8 mouse cellular contexts compared by ENCODE assay signal in the genomic region with DNA sequence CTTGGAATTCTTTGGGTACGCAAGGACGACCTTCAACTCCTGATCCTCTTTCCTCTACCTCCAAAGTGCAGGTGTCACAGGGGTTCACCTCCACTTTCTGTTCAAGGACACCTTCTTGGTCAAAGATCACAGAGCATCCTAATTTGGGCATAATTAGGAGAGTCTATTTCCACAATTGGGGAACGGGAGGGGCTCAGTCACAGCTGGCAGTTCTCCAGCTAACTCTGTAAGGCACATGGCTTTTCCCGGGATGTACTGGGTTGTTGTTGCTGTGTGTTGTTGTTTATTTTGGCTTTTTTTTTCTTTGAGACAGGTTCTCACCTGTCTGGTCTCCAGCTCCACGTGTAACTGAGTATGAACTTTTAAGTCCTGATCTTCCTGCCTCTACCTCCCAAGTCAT. TPM values are rescaled to one million over a fixed set of nuclear protein-coding genes. Genes with fewer than 3 reads are reported as not detected.
DNase-seq lines count a peak whose midpoint lies in the region; ATAC-seq and TF ChIP-seq lines count a peak whose summit lies in the region.

No protein-coding gene starts in this region.

- no peaks in the 10 kb centered on the region for H3K4me1 ChIP-seq in ES-Bruce4 (ENCODE audit: control insufficient read depth, insufficient read depth, low read length)
- H3K4me1 ChIP-seq in hindbrain, embryonic 10.5 days (replicated peaks): peaks cover 10% of the 10 kb centered on the region
- H3K4me1 ChIP-seq in liver, embryonic 14.5 days (replicated peaks; ENCODE audit: control insufficient read depth in 2 of 2, insufficient read depth in 2 of 2, low read length in 1 of 2): no peaks in the 10 kb centered on the region

- no peak for TF ChIP-seq POLR2A in ES-Bruce4 (IDR thresholded peaks at IDR 0.05; ENCODE audit: insufficient read depth, low read length)

- no peak for ATAC-seq in cerebellum, adult (ENCODE audit: insufficient number of reproducible peaks, low FRiP score, low TSS enrichment)
- ATAC-seq in liver, embryonic 14.5 days (ENCODE audit: insufficient read depth): no peak

- no peaks in the 10 kb centered on the region for H3K9me3 ChIP-seq in ES-Bruce4 (replicated peaks; ENCODE audit: control insufficient read depth, insufficient read depth, low read length, poor library complexity, severe bottlenecking)
- H3K9me3 ChIP-seq in hindbrain, embryonic 10.5 days: no peaks in the 10 kb centered on the region
- no peaks in the 10 kb centered on the region for H3K9me3 ChIP-seq in liver, embryonic 14.5 days (ENCODE audit: control insufficient read depth, low read length)

- TF ChIP-seq CTCF in ES-Bruce4 (IDR thresholded peaks at IDR 0.05; ENCODE audit: low read depth, low read length): no peak
- no peak for TF ChIP-seq CTCF in liver, embryonic 14.5 days (IDR thresholded peaks at IDR 0.05; ENCODE audit: low read depth)

- peak overlapping the region; percentile 77 for H3K4me2 ChIP-seq in liver, embryonic 14.5 days (ENCODE audit: low read depth)

- H3K27me3 ChIP-seq in ES-Bruce4 (ENCODE audit: control insufficient read depth, insufficient read depth, low read length, poor library complexity, severe bottlenecking): no peaks in the 10 kb centered on the region
- H3K27me3 ChIP-seq in hindbrain, embryonic 10.5 days (ENCODE audit: insufficient read depth, poor library complexity, severe bottlenecking): peaks cover 36% of the 10 kb centered on the region
- H3K27me3 ChIP-seq in liver, embryonic 14.5 days (ENCODE audit: control insufficient read depth, insufficient read depth, low read length): peaks cover 12% of the 10 kb centered on the region

- no peak overlapping the region for H3K27ac ChIP-seq in ES-Bruce4 (ENCODE audit: insufficient read depth, low read length)
- H3K27ac ChIP-seq in hindbrain, embryonic 10.5 days: peak overlapping the region; percentile 73; the same call in 1 of the 2 replicates
- H3K27ac ChIP-seq in liver, embryonic 14.5 days: no peak overlapping the region

- 46% methylated on average over 5 of the region's 5 CpGs for WGBS in hindbrain, embryonic 10.5 days
- 53% methylated on average over 5 of the region's 5 CpGs for WGBS in liver, embryonic 14.5 days (ENCODE audit: insufficient replicate concordance)

- peak overlapping the region; percentile 67 for H3K4me3 ChIP-seq in ES-Bruce4 (ENCODE audit: low read depth, low read length)
- peak overlapping the region; percentile 66 for H3K4me3 ChIP-seq in hindbrain, embryonic 10.5 days
- H3K4me3 ChIP-seq in liver, embryonic 14.5 days (ENCODE audit: insufficient read depth in 1 of 2, low read depth in 2 of 2, low read length in 2 of 2): peak overlapping the region; percentile 30 to 52; a peak in 2 of 4 replicates

- no peaks in the 10 kb centered on the region for H3K36me3 ChIP-seq in ES-Bruce4 (ENCODE audit: control insufficient read depth, insufficient read depth, low read length, poor library complexity, severe bottlenecking)
- no peaks in the 10 kb centered on the region for H3K36me3 ChIP-seq in hindbrain, embryonic 10.5 days
- no peaks in the 10 kb centered on the region for H3K36me3 ChIP-seq in liver, embryonic 14.5 days (replicated peaks; ENCODE audit: control insufficient read depth, insufficient read depth, low read depth)

- H3K9ac ChIP-seq in ES-Bruce4 (ENCODE audit: low read depth, poor library complexity, severe bottlenecking): peak overlapping the region; percentile 31
- no peak overlapping the region for H3K9ac ChIP-seq in liver, embryonic 14.5 days (replicated peaks)

- TF ChIP-seq EP300 in ES-Bruce4 (IDR thresholded peaks at IDR 0.05; ENCODE audit: insufficient read depth, low read depth, low read length): no peak
- TF ChIP-seq EP300 in liver, embryonic 14.5 days (IDR thresholded peaks at IDR 0.05; ENCODE audit: low read depth): no peak

- DNase-seq in cerebellum, adult 11-12 months: peak; percentile 35
- no peak for DNase-seq in hindbrain, embryonic 10.5 days (ENCODE audit: low spot score)
- no peak for DNase-seq in liver, embryonic 14.5 days (ENCODE audit: low read depth in 3 of 3, low spot score in 3 of 3)
- DNase-seq in thymus, postnatal 0 days (ENCODE audit: low spot score): no peak
- DNase-seq in urinary bladder, postnatal 25 days (ENCODE audit: low spot score): no peak
- no peak for DNase-seq in thymus, postnatal 14 days

RNA-seq across cellular contexts. Expression of a gene that starts 0.5 kb away (rescaled TPM):
- 2.7 and 3.3 TPM in 2 replicates for polyA plus RNA-seq in ES-Bruce4 (2011; ENCODE audit: insufficient read depth, insufficient read length, low read depth, missing spikeins)
- 0.95 and 1.2 TPM in 2 replicates for polyA plus RNA-seq in hindbrain, embryonic 10.5 days (2016; fragmentation: Nextera tagmentation; extraction: Ambion mirVana)
- polyA plus RNA-seq in liver, embryonic 14.5 days (2012; rRNA removed): 0.55 and 0.56 TPM in 2 replicates
- polyA plus RNA-seq in liver, embryonic 14.5 days (2014; fragmentation: Nextera tagmentation; extraction: Ambion mirVana): 0.52 and 0.64 TPM in 2 replicates
- 3.4 and 3.8 TPM in 2 replicates for polyA plus RNA-seq in thymus, postnatal 0 days (2015; fragmentation: Nextera tagmentation; extraction: Ambion mirVana)

RNA-seq across cellular contexts. Expression of a gene that starts 6.6 kb away (rescaled TPM):
- polyA plus RNA-seq in ES-Bruce4 (2011; ENCODE audit: insufficient read depth, insufficient read length, low read depth, missing spikeins): 4.8 and 5.7 TPM in 2 replicates
- polyA plus RNA-seq in hindbrain, embryonic 10.5 days (2016; fragmentation: Nextera tagmentation; extraction: Ambion mirVana): 20.1 and 28.7 TPM in 2 replicates
- 4.5 and 4.7 TPM in 2 replicates for polyA plus RNA-seq in liver, embryonic 14.5 days (2012; rRNA removed)
- polyA plus RNA-seq in liver, embryonic 14.5 days (2014; fragmentation: Nextera tagmentation; extraction: Ambion mirVana): 8.0 and 9.3 TPM in 2 replicates
- polyA plus RNA-seq in thymus, postnatal 0 days (2015; fragmentation: Nextera tagmentation; extraction: Ambion mirVana): 27.1 and 27.6 TPM in 2 replicates
